Mouse (Mus musculus) T-helper 17 cell (primary cell): Measurements from ENCODE around the gene Hmga2.
"Not testable (repeated sequence)": the region's sequence is repeated elsewhere in the genome, so short reads cannot be mapped to it uniquely, and the experiment has no call there.

Experiments
- in situ Hi-C, 2 experiments: fragments of 300-600 bp; cut with MboI, MseI; formaldehyde crosslinking; loops; 1 replicate in 1 of 2; 2 replicates in 1 of 2; pipeline ENCODE4 v1.15.1; 2025; ENCODE audit warnings: high pct_unique_total_duplicates in 2 of 2

The Hmga2 gene

GRCm38 (mm10) chr10:120395550-120395949 lies 80.7 kb downstream of the Hmga2 start:
- in situ Hi-C loops = no loop called here

GRCm38 (mm10) chr10:120394740-120395139 lies 81.5 kb downstream of the Hmga2 start:
- in situ Hi-C loops = no loop called here

GRCm38 (mm10) chr10:120391971-120392716 lies 84.1 kb downstream of the Hmga2 start:
- in situ Hi-C loops = no loop called here

GRCm38 (mm10) chr10:120390912-120391835 lies 85.1 kb downstream of the Hmga2 start:
- in situ Hi-C loops = no loop called here

DNA sequence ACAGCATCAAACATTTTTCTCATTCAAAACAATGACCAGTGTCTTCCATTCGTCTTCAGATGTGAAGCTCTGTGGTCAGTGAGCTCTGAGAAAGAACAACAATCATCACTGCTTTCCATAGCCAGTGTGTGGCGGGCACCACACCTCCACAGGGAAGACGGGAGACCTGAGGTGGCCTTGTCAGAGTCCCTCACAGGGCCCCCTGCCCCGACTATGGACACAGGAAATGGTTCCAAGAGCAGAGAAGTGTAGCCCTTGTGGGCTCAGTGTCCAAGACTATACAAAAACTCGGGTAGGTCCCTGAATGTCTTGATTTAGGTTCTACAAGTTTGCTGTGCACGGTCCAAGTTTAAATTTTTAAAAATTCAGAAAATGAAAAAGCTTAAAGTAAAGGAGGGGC lies 86.6 kb downstream of the Hmga2 start:
- in situ Hi-C loops = no loop called here

- in situ Hi-C loops = no loop called here
These were observed 87.3 kb downstream of the Hmga2 start for GRCm38 (mm10) chr10:120388966-120389365.

DNA sequence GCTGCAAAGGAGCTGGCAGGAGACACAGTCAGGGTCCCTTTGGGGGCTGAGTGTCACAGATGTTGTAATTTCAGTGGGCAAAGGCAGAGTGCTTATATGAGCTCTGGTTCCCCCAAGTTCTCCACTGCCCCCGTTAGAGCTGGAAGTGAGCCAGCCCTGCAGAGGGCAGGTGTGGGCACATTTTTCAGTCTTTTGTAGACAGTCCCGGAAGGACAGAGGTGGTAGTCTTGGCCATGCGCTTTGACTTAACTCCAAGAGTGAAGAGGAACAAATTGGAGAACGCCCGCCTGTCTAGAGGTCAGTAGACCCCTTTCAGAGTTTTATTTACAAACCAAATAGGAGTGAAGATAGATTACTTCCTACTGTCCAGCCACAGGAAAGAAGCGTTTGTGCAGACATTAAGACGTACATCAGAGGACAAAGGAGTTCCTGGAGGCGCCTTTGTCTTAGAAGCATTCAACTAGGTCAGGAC lies 87.8 kb downstream of the Hmga2 start:
- in situ Hi-C loops = no loop called here

GRCm38 (mm10) chr10:120387105-120387504 lies 89.2 kb downstream of the Hmga2 start:
- in situ Hi-C loops = no loop called here

GRCm38 (mm10) chr10:120384797-120385600 lies 91.3 kb downstream of the Hmga2 start:
- in situ Hi-C loops = no loop called here

DNA sequence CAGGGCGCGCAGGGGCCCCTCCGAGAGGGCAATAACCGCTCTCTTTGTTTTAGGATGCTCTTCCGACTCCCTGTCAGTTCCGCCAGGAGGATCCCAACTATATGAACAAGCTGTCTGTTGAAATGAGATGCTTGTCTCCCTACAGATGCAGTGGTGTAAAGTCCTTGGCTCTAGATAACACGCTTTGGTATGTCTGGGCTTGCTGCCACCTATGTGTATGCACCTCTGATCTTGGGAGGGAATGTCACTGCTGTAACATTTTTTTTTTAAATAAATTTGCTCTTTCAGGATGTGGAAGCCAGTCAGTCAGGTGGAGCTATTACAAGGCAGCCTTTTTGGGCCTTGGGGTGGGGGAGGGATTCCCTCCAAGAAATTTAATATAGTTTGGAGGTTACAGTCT lies 92.2 kb downstream of the Hmga2 start:
- in situ Hi-C loops = no loop called here

GRCm38 (mm10) chr10:120377795-120378194 lies 98.5 kb downstream of the Hmga2 start:
- in situ Hi-C loops = no loop called here

GRCm38 (mm10) chr10:120377327-120377752 lies 98.9 kb downstream of the Hmga2 start:
- in situ Hi-C loops = no loop called here

DNA sequence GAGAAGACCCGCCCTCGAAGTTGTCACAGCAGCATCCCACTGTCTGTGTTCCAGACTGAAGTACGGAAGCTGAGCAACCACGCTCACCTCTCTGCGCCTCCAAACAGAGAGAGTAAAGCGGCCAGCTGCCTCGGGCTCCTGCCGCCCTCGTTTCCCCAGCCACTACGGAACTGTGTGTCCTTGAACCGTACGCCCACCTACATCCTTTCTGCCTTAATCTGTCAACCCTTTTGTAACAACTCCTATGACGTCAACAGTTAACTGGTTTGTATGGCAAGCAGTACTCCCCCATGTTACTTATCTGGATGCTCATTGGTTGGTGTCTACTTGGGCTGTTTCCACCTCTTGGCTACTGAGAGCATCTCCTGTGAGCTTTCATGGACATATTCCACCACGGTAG lies 100.8 kb downstream of the Hmga2 start:
- in situ Hi-C loops = no loop called here

GRCm38 (mm10) chr10:120371215-120371614 lies 105.1 kb downstream of the Hmga2 start:
- in situ Hi-C loops = no loop called here

GRCm38 (mm10) chr10:120369187-120369805 lies 107.0 kb downstream of the Hmga2 start:
- in situ Hi-C loops = no loop called here

DNA sequence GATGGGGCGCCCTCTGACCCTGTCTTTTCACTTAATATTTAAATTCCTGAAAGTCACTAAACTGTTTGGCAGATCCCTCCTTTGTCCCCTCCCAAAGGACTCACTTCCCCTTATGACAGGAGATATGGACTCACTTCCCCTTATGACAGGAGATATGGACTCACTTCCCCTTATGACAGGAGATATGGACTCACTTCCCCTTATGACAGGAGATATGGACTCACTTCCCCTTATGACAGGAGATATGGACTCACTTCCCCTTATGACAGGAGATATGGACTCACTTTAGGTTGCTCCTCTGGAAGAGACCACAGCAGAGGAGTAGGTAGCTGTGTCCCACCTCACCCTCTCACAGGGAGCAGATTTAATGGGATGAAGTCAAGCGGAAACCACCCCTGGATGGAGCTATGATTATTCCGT lies 110.1 kb downstream of the Hmga2 start:
- in situ Hi-C loops = not testable (repeated sequence)

- in situ Hi-C loops = no loop called here
These were observed 110.7 kb downstream of the Hmga2 start for GRCm38 (mm10) chr10:120365380-120366172.

DNA sequence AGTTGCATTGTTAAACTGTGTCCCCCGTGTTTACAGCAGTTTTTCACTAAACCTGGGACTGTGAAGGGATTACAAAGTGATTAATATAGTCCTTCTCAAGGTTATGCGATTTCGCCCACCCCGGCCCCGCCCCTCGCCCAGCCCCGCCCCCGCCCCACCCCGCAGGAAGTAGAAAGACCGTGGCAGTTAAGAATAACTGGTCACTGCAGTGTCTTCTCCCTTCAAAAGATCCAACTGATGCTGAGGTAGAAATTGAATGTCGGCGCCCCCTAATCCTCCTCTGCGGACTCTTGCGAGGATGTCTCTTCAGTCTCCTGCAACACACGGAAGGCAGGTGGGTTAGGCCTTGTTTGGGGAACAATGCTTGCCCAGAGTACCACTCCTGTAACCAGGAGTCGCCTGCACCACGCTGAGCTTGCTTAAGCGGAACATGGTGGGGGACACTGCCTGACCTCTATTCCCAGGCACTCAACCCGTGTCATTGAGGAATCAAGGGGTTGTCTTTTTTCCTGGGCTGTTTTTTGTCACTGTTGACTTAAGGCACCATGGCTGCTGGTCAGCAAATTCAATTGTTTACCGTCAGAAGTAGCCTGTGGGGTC lies 112.2 kb downstream of the Hmga2 start:
- in situ Hi-C loops = no loop called here

GRCm38 (mm10) chr10:120363298-120363982 lies 112.8 kb downstream of the Hmga2 start:
- in situ Hi-C loops = not testable (repeated sequence)
